Mouse (Mus musculus): ENCODE data around the gene Cacnb1.

The Cacnb1 gene

GRCm38 (mm10) chr11:98037871-98038270 is 15.0 kb upstream of the Cacnb1 start:
- DNase-seq, result no peak

DNA sequence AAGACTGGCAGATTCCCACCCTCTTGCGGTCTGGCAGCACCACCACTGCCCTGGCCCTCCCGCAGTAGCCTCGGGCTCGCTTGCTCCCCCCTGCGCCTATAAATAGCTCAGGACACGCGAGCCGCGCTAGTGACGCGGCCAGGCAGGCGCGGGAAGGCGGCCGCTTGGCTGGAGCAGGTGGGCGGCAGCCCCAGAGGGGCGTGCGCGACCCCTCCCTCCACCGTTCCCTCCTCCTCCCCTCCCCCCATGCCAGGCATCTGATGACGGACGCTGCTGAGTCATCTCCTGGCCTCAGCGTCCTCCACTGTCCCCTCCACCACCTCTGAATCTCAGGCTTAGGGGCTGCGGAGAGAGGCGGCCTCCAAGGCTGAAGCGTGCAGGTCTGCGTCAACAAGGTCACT is 13.1 kb upstream of the Cacnb1 start:
- no peak for DNase-seq

DNA sequence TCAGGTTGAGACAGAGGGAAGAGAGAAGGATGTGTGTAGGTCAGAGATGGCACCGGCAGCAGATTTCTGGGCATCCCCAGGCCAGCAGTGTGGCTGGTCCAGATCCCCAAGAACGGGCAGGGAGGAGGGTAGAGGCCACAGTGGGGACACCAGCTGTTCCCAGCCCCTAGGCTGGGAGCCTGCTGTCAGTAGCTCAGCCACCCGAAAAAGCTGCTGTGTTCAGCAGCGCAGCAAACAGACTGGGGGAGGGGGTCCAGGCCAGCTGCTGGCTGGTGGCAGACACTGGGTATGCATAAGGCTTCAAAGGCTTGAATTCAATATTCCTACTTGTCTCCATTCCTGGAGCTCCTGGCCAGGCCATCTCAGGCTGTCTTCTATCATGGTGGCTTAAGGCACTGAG is 12.0 kb upstream of the Cacnb1 start:
- no peak for DNase-seq

GRCm38 (mm10) chr11:98034061-98034460 is 11.2 kb upstream of the Cacnb1 start:
- no peak for DNase-seq

GRCm38 (mm10) chr11:98031443-98031770 is 8.6 kb upstream of the Cacnb1 start:
- peak; percentile 83 for DNase-seq

- no peak for DNase-seq
Measured at GRCm38 (mm10) chr11:98030701-98031442, 8.0 kb upstream of the Cacnb1 start.

GRCm38 (mm10) chr11:98027785-98028184 is 5.0 kb upstream of the Cacnb1 start:
- no peak for DNase-seq

DNA sequence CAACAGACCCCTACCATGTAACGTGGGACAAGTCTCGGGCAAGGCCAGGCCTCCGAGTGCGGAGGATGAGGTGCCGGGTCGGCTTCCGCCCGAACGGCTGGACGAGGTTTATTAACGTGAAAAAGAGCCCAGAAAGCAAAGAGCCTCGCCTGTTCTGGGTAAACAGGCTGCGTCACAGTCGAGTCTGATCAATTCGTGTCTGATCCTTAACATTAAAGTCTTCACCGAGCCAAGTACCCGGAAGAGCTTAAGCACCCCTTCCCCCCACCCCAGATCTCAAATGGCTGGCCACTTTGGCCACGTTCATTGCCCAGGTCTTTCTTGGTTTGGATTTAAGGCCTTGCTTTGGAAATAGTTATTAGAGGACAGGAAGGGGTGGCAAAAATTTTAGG is 4.5 kb upstream of the Cacnb1 start:
- no peak for DNase-seq

- peak; percentile 92 for DNase-seq
Measured at GRCm38 (mm10) chr11:98026570-98027296, 3.9 kb upstream of the Cacnb1 start, which contains the start of gene Rpl19. TSS of gene Rpl19 (plus strand) at chr11:98026710.

DNA sequence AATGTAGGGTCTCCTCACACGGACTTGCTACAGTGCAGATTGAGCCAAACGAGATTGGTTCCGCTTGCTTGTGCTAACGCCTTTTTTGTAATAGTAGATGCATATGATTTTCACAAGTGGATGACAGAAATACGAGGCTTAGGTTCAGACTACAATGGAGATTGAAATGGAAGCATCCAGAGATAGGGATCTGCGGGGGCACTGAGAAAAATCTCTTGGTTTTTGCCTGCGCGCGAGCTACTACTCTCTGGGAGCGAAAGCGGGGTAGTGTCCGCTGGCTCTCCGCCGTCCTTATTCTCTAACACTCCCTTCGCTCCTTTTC is 3.4 kb upstream of the Cacnb1 start:
- DNase-seq, result no peak

- no peak for DNase-seq
Measured at GRCm38 (mm10) chr11:98024516-98024915, 1.7 kb upstream of the Cacnb1 start.

DNA sequence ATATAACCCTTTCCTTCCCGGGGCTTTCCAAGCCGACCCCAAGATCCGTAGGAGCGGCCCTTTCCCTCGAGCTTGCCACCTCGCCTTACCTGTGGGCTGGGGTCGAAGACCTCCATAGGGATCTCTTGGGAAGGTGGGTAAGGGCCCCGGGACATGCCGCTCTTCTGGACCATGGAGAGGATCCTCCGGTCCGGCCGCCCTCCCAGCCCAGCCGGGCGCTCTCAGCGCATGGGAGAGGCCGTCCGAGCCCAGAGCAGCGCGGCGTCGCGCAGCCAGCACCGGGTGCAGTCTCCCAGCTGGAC is 630 bp downstream of the Cacnb1 start:
- DNase-seq, result no peak

DNA sequence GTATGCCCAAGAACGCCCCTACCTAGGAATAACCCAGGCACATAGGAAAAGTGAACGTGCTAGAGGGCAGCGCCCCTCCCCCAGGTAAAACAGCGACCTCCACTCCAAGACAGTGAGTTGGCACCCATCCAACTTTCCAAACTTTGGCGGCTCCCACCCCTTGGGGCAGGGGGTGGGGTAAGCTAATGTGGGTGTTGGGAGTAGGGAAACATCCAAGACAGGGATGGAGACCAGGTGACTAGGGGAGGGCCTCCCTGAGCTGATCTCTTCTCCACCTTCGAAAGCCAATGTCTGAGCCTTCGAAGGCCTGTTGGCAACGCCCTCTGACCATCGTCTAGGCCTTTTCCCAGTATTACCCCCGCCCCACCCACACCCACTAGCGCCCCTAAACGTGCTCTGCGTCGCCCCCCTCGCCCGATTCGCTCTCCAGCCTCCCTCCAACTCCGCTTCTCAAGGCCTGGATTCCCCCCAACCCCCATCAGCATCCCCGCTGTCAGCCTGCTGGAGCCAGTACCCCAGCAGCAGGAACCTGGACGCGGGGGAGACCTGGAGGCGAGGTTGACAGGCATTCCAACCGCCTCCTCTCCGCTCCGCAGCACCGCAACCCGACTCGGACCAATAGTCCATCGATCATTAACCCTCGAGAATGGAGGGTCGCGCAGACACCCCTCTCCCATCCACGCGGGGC is 1.1 kb downstream of the Cacnb1 start:
- DNase-seq, result no peak

- no peak for DNase-seq
Measured at GRCm38 (mm10) chr11:98021118-98021517, 1.7 kb downstream of the Cacnb1 start.

GRCm38 (mm10) chr11:98020710-98021109 is 2.1 kb downstream of the Cacnb1 start:
- DNase-seq, result no peak

GRCm38 (mm10) chr11:98019883-98020610 is 2.8 kb downstream of the Cacnb1 start:
- DNase-seq, result no peak

- DNase-seq, result no peak
Measured at GRCm38 (mm10) chr11:98018858-98019641, 3.8 kb downstream of the Cacnb1 start.

- no peak for DNase-seq
Measured at GRCm38 (mm10) chr11:98018222-98018621, 4.6 kb downstream of the Cacnb1 start.

- no peak for DNase-seq
Measured at GRCm38 (mm10) chr11:98016824-98017223, 6.0 kb downstream of the Cacnb1 start.

- DNase-seq, result no peak
Measured at GRCm38 (mm10) chr11:98016177-98016576, 6.7 kb downstream of the Cacnb1 start.

DNA sequence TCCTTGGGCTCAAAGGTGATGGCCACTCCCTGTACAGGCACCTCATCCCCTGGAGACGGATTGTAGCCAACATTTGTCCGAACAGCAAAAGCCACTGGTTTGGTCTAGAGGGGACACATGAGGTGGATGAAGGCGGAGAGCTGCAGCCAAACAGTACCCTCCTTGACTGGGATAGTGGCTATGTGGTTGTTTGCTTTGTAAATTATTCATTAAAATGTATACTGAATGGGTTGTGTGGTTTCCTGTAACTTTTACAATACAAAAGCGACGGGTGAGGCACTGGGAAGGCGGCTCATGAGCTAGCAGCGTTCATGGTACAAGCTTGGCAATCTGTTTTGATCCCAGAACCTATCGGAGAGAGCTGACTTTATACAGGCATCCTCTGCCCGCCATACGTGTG is 10.0 kb downstream of the Cacnb1 start:
- no peak for DNase-seq

- DNase-seq, result no peak
Measured at GRCm38 (mm10) chr11:98011716-98012115, 11.1 kb downstream of the Cacnb1 start.

DNA sequence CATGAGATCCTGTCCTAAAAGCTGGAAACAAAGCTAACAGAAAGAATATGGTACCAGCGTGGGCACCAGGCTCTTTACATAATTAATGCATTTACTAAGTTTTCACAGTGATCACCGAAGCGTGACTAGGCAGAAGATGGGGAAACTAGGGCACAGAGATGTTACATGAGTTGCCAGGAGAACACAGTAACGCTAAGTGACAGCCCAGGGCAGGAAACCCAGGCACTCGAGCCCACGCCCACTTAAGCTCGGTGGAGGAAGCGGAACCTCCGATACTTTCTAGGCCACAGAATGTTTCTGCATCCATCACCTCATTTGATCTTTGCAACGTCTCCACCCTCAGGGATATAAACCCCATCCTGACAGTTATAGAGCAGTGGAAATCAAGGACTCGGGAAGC is 14.7 kb downstream of the Cacnb1 start:
- no peak for DNase-seq

Measured in kidney, adult 18-20 months (tissue).